Mouse (Mus musculus) kidney, postnatal 0 days (tissue): ENCODE measurements around the gene Vpreb2. TPM values are rescaled to one million over a fixed set of nuclear protein-coding genes. Genes with fewer than 3 reads are reported as not detected.

Source experiments
- ATAC-seq: fragments of 200-750 bp; cut with Nextera tagmentation; replicated peaks from 2 replicates; pipeline ENCODE4 v1.8.0; 2017; ENCODE audit warnings: low read depth, moderate number of reproducible peaks, moderate TSS enrichment, moderate library complexity; ENCODE audit not compliant: low FRiP score
- DNase-seq: peaks from one replicate; pipeline ENCODE4 v3.0.0-alpha.2; 2016; ENCODE audit warnings: low spot score
- H3K27ac ChIP-seq: fragments of 300-500 bp; sonication (generic); 2 replicates; pipeline ENCODE4 v1.5.1; 2014; ENCODE audit warnings: mild to moderate bottlenecking
- H3K27me3 ChIP-seq: fragments of 300-500 bp; sonication (generic); 2 replicates; pipeline ENCODE4 v1.6.1; 2014; ENCODE audit warnings: low read length, mixed read lengths; ENCODE audit not compliant: insufficient read depth
- H3K36me3 ChIP-seq: fragments of 300-500 bp; sonication (generic); 2 replicates; pipeline ENCODE4 v1.6.1; 2014; ENCODE audit warnings: low read length, mixed read lengths; ENCODE audit not compliant: insufficient read depth
- H3K4me1 ChIP-seq: fragments of 300-500 bp; sonication (generic); replicated peaks from 2 replicates; pipeline ENCODE4 v1.6.1; 2014; ENCODE audit warnings: antibody characterized with exemption, low read length, mixed read lengths; ENCODE audit not compliant: insufficient read depth
- H3K4me2 ChIP-seq: fragments of 300-500 bp; sonication (generic); 2 replicates; pipeline ENCODE4 v1.6.1; 2014; ENCODE audit warnings: mild to moderate bottlenecking, low read length, moderate library complexity, mixed read lengths
- H3K4me3 ChIP-seq: fragments of 300-500 bp; sonication (generic); replicated peaks from 2 replicates; pipeline ENCODE4 v1.5.1; 2014; ENCODE audit warnings: low read depth, low read length
- H3K9ac ChIP-seq: fragments of 300-500 bp; sonication (generic); 2 replicates; pipeline ENCODE4 v1.6.1; 2014; ENCODE audit warnings: low read depth, low read length
- H3K9me3 ChIP-seq: fragments of 300-500 bp; sonication (generic); replicated peaks from 2 replicates; pipeline ENCODE4 v1.6.1; 2016; ENCODE audit warnings: low read length, inconsistent platforms, mixed read lengths
- CTCF ChIP-seq: IDR thresholded peaks from 2 replicates; pipeline ENCODE4 v1.5.1; 2016; ENCODE audit warnings: antibody characterized with exemption, low read depth, mild to moderate bottlenecking, moderate library complexity
- WGBS: fragments of 180-500 bp; shearing (Covaris S2); extraction: QIAGEN DNeasy Blood & Tissue Kit; methylation state at CpG from one replicate; pipeline ENCODE4 v1.1.7; 2014; 5-methylcytosine and 5-hydroxymethylcytosine counted together
- polyA plus RNA-seq: library from polyadenylated mRNA; unstranded; fragments of >200 nt; fragmentation: Nextera tagmentation; extraction: Ambion mirVana; gene quantifications from 2 replicates; pipeline ENCODE4 v1.2.1, GENCODE M21; 2015

Gene Vpreb2
- polyA plus RNA-seq, 1 experiment from 2014 or later = not detected

- DNase-seq (peak; percentile 74), ATAC-seq (peak; percentile 90)
- H3K4me2 ChIP-seq = no peak overlapping the region
- no peak overlapping the region for H3K4me3 ChIP-seq
- H3K36me3 ChIP-seq = no peaks in the 10 kb centered on the region
- H3K27me3 ChIP-seq = no peaks in the 10 kb centered on the region
- H3K27ac ChIP-seq = no peak overlapping the region
- no peaks in the 10 kb centered on the region for H3K4me1 ChIP-seq
- TF ChIP-seq CTCF = peak; percentile 79
- H3K9ac ChIP-seq = no peak overlapping the region
- WGBS = 12% methylated on average over 7 of the region's 7 CpGs
- no peaks in the 10 kb centered on the region for H3K9me3 ChIP-seq
Measured at GRCm38 (mm10) chr16:17938821-17939220, 41.4 kb upstream of the Vpreb2 start.

DNA sequence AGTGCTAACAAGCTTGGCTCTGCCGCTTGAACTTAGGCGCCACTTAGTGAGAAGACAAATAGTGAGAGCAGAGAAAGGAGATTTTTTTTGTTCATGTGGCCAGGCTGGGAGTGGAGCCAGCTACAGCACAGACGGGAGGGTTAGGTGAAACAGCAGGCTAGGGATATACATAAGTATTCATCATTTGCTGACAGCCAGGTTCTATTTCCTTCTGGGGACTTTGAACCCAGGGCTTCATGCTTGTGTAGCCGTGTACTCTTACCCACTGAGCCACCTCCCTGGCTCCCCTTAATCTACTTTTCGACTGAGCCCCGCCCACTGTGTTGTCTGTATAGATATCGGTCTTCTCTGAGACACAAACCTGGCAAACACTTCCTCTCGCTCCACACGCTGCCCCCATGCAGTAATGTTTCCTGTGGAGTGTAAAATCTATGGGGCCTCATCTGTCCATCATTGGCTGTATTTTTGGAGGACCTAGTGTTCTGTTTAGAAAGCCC, 40.9 kb upstream of the Vpreb2 start:
- DNase-seq = no peak
- TF ChIP-seq CTCF = no peak
- no peaks in the 10 kb centered on the region for H3K36me3 ChIP-seq

DNA sequence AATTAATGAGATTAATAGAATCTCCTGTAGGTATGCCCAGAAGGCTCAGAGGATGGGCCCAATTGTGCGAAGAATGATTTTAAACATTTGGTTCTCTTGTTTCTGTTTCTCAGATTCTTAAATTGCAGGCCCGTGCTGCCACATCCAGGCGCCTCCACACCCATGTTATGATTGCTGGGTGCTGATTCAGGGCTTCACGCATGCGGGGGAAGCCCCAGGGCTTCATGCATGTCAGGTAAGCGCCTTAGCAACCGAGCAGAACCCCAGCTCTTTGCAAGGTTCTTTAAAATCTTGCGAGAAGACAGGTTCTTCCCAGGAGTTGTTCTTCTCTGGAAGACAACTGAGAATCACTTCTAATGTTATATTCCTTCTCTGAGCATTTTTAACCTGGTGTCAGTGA, 36.8 kb upstream of the Vpreb2 start:
- Histone ChIP-seq H3K4me3 (no peak overlapping the region), H3K9ac (no peak overlapping the region), H3K27me3 (no peaks in the 10 kb centered on the region), H3K36me3 (no peaks in the 10 kb centered on the region), H3K4me1 (no peaks in the 10 kb centered on the region), H3K4me2 (no peak overlapping the region), H3K27ac (no peak overlapping the region), H3K9me3 (no peaks in the 10 kb centered on the region)
- WGBS = 62% methylated on average over 8 of the region's 8 CpGs
- DNase-seq (no peak), ATAC-seq (no peak)
- no peak for TF ChIP-seq CTCF

More for the DNA sequence above, 40.9 kb upstream of the Vpreb2 start:
- Histone ChIP-seq H3K4me3 (no peak overlapping the region), H3K27me3 (no peaks in the 10 kb centered on the region), H3K4me1 (no peaks in the 10 kb centered on the region), H3K27ac (no peak overlapping the region), H3K9ac (no peak overlapping the region), H3K9me3 (no peaks in the 10 kb centered on the region), H3K4me2 (no peak overlapping the region)
- ATAC-seq = peak; percentile 69
- 57% methylated on average over 9 of the region's 9 CpGs for WGBS

- ATAC-seq (peak; percentile 89), DNase-seq (peak; percentile 28)
- Histone ChIP-seq H3K9ac (no peak overlapping the region), H3K36me3 (no peaks in the 10 kb centered on the region), H3K4me1 (no peaks in the 10 kb centered on the region), H3K27ac (peak overlapping the region; percentile 71), H3K9me3 (no peaks in the 10 kb centered on the region), H3K4me2 (no peak overlapping the region), H3K27me3 (no peaks in the 10 kb centered on the region), H3K4me3 (no peak overlapping the region)
- WGBS = 39% methylated on average over 7 of the region's 7 CpGs
- no peak for TF ChIP-seq CTCF
Measured at GRCm38 (mm10) chr16:17945081-17945831, 35.0 kb upstream of the Vpreb2 start.

DNA sequence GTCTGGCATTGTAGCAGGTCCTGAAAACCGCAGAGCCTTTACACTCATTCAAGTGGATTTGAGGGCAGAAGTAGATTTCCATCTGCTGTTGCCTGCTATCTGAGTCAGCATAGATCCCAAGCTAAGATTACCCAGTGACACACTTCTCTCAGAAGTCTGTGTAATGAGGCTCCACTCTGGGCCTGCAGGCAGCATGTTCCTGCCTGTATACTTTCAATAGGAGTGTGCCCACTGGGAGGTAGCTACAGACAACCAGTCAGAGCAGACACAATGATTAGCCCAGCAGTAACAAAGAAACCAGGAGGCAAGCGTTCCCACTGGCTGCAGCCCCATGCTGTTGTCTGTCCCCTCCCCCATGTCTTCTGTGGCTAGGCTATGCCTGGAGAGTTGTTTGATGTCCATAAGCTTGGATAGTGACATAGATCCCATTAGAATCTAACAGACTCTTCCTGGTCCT, 30.8 kb upstream of the Vpreb2 start:
- 31% methylated on average over 2 of the region's 2 CpGs for WGBS
- H3K9ac ChIP-seq = no peak overlapping the region
- no peaks in the 10 kb centered on the region for H3K4me1 ChIP-seq
- no peak for DNase-seq
- H3K27me3 ChIP-seq = no peaks in the 10 kb centered on the region
- no peak overlapping the region for H3K4me2 ChIP-seq
- no peak for ATAC-seq
- TF ChIP-seq CTCF = no peak
- no peak overlapping the region for H3K27ac ChIP-seq
- H3K4me3 ChIP-seq = no peak overlapping the region
- no peaks in the 10 kb centered on the region for H3K36me3 ChIP-seq
- no peaks in the 10 kb centered on the region for H3K9me3 ChIP-seq

DNA sequence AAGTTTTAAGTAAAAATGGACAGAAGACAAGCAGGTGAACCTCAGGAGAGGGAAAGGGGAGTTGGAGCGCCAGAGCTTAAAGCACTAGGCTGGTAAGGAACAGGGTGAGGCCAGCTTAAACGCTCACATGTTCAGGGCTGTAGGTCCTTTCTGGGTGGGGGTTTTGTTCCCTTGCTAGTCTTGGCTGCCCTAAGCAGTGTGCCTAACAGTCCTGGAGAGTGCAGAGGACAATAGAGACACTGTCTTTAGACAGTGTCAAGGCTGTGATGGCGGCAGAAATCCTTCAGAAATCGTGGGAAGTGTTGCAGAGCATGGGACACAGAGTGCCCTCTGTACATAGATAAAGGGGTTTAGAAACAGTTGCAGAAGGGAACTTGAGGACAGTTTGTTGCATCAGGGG, 30.2 kb upstream of the Vpreb2 start:
- Histone ChIP-seq H3K4me3 (no peak overlapping the region), H3K4me1 (no peaks in the 10 kb centered on the region), H3K9me3 (no peaks in the 10 kb centered on the region), H3K27me3 (no peaks in the 10 kb centered on the region), H3K27ac (no peak overlapping the region), H3K36me3 (no peaks in the 10 kb centered on the region), H3K4me2 (no peak overlapping the region), H3K9ac (no peak overlapping the region)
- ATAC-seq (no peak), DNase-seq (no peak)
- 77% methylated on average over 4 of the region's 4 CpGs for WGBS
- TF ChIP-seq CTCF = no peak
